Mouse (Mus musculus) CD4-positive naive resting alpha-beta T cell, adult 76 days (primary cell): ENCODE measurements around the gene Tstd3. TPM values are rescaled to one million over a fixed set of nuclear protein-coding genes. Genes with fewer than 3 reads are reported as not detected.

ENCODE experiments used
- total RNA-seq: library from RNA; stranded (reverse); gene quantifications from one replicate; pipeline ENCODE4 v1.2.4, GENCODE M21; 2023

Tstd3 gene
- total RNA-seq, result 4.2 TPM

DNA sequence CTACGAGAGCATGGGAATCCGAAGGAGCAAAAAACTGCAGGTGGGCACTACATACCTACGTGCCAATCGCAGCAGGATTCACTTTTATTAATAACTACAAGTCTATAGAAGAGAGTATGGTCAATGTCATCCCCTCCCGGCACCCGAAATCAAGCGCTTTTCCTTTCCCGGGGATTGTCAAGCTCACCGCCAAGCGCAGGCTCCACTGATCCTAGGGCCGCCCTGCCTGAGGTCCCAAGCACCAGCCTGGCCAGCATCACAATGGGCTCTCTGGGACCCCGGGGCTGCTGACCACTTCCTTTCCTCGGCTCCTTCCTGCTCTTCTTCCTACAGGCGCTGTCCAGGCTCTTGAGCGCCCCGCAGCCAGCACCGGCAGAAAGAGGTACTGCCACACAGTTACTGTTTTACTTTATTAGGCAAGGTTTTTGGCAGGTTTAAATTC lies at the start of gene Tstd3, which contains the start of gene Usp45:
Gene Tstd3 (minus strand): TSS at position 350 of the 442 bp plus-strand sequence.
Gene Usp45 (plus strand): TSS at position 294 of the 442 bp plus-strand sequence.

DNA sequence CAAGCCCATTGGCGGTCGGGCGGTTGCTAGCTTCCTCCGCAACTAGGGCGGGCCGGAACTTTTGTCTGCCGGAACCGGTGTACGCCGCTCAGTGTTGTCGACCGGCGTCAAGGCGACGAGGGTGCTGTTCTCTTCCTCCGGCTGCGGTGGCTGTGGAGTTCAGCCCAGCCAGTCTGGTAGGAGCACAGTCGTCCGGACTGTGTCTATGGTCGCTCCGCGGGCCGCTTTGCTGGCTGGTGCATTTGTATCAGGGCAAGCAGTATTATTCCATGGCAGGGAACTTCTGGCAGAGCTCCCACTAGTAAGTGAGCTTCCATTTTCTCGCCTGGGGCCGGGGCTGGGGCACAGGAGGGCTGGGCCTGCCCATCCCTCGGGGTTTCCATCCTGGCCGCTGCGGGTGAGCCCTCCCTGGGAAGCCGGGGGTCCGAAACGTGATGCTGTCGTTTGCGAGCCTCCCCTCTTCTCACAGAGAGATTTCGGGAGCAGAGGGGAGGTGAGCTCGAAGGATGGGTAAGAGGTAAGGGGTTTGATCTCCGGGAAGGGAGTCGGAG lies 39.3 kb downstream of the Tstd3 start, which contains the start of gene Ccnc:
Gene Ccnc (plus strand): TSS at position 87 of the 551 bp plus-strand sequence.

Other genes with a start within 250 kb of the Tstd3 start
- gene Prdm13, start 81.2 kb downstream of the Tstd3 start, total RNA-seq, result not detected
- gene Ccnc, start 39.5 kb downstream of the Tstd3 start, total RNA-seq, result 27.3 TPM
- 26.9 TPM for gene Usp45, start 56 bp downstream of the Tstd3 start, total RNA-seq
- 212 TPM for gene Pnisr, start 80.4 kb upstream of the Tstd3 start, total RNA-seq
- gene Coq3, start 112.5 kb upstream of the Tstd3 start, total RNA-seq, result 3.1 TPM
- not detected for gene Faxc, start 164.1 kb upstream of the Tstd3 start, total RNA-seq